Comparison of ENCODE assay signal across 13 mouse cellular contexts in the genomic region with DNA sequence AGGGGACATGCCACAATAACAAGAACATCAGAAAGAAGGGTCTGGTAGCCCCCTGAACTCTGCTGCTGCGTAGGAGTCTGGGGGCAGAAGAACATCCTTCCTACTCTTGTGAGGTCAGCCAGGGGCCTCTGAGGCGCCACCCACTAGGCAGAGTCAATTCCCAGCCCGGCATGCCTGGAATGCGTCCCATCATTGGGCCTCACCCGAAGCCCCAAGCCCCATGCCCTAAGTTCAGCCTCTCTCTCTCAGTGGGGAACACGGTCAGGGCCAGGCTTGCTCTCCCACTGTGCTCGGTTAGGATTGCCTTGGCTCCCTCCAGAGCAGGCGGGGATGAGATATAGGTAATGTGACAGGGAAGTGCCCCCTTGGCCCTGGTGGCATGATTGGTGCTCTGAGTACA. TPM values are rescaled to one million over a fixed set of nuclear protein-coding genes. Genes with fewer than 3 reads are reported as not detected.
DNase-seq lines count a peak whose midpoint lies in the region; ATAC-seq and TF ChIP-seq lines count a peak whose summit lies in the region.
"Had no signal": no experiment of that assay in that cellular context is flagged by ENCODE, and none has a peak within 500 bp of the region (broad histone marks: within the 10 kb centered on the region; RNA-seq: fewer than 3 reads in every experiment).

No protein-coding gene starts in this region.

- no peak for TF ChIP-seq CTCF in liver, postnatal 0 days (IDR thresholded peaks at IDR 0.05; ENCODE audit: low read depth)
- no peak for TF ChIP-seq CTCF in left cerebral cortex, adult 2 months (IDR thresholded peaks at IDR 0.05)

- DNase-seq in liver: peak; percentile 21
- no peak for DNase-seq in liver, postnatal 0 days
- peak; percentile 86 for DNase-seq in R1 (ENCODE audit: low read depth, low spot score)
- no peak for DNase-seq in testis, postnatal 14 days (ENCODE audit: low spot score)
- DNase-seq in left cerebral cortex, adult 2 months (ENCODE audit: extremely low spot score in 1 of 2, low spot score in 2 of 2): no peak
- DNase-seq: cerebellum, adult 9-10 months; layer of hippocampus, postnatal 36 days; right cerebral cortex, postnatal 14 days had no signal

- no peak for ATAC-seq in liver, postnatal 0 days
- no peak for ATAC-seq in embryonic facial prominence, embryonic 12.5 days (ENCODE audit: insufficient number of reproducible peaks, insufficient read depth, low FRiP score, low TSS enrichment)
- 0 out of 2 replicates have a peak, but pooled peaks have one; percentile 12 for ATAC-seq in megakaryocyte-erythroid progenitor cell, adult 5-6 weeks (replicated peaks; ENCODE audit: low FRiP score, low TSS enrichment, poor library complexity, severe bottlenecking)
- ATAC-seq in forebrain, embryonic 12.5 days (ENCODE audit: low FRiP score): no peak
- ATAC-seq: midbrain, embryonic 16.5 days had no signal

- WGBS in liver, postnatal 0 days (ENCODE audit: insufficient replicate concordance): 42% methylated on average over 8 of the region's 8 CpGs
- WGBS in embryonic facial prominence, embryonic 12.5 days: 9% methylated on average over 8 of the region's 8 CpGs
- 22% methylated on average over 8 of the region's 8 CpGs for WGBS in forebrain, embryonic 12.5 days

- H3K36me3 ChIP-seq in liver, postnatal 0 days (replicated peaks; ENCODE audit: insufficient read depth, low read length): no peaks in the 10 kb centered on the region
- H3K36me3 ChIP-seq in embryonic facial prominence, embryonic 12.5 days: no peaks in the 10 kb centered on the region
- no peaks in the 10 kb centered on the region for H3K36me3 ChIP-seq in forebrain, embryonic 12.5 days (replicated peaks)

- no peaks in the 10 kb centered on the region for H3K27me3 ChIP-seq in liver, postnatal 0 days (ENCODE audit: insufficient read depth, low read length)
- H3K27me3 ChIP-seq in embryonic facial prominence, embryonic 12.5 days: no peaks in the 10 kb centered on the region
- H3K27me3 ChIP-seq in forebrain, embryonic 12.5 days: peaks cover 5% of the 10 kb centered on the region; the same call in 1 of the 2 replicates

- TF ChIP-seq EP300 in liver, postnatal 0 days (IDR thresholded peaks at IDR 0.05; ENCODE audit: low read depth): no peak

- no peak overlapping the region for H3K9ac ChIP-seq in liver, postnatal 0 days (replicated peaks)
- H3K9ac ChIP-seq in embryonic facial prominence, embryonic 12.5 days: no peak overlapping the region
- no peak overlapping the region for H3K9ac ChIP-seq in forebrain, embryonic 12.5 days

- no peak overlapping the region for H3K4me2 ChIP-seq in liver, postnatal 0 days (ENCODE audit: low read depth, low read length)
- no peak overlapping the region for H3K4me2 ChIP-seq in embryonic facial prominence, embryonic 12.5 days (replicated peaks)
- no peak overlapping the region for H3K4me2 ChIP-seq in forebrain, embryonic 12.5 days

- H3K4me1 ChIP-seq in liver, postnatal 0 days (ENCODE audit: insufficient read depth): no peaks in the 10 kb centered on the region
- peaks cover 41% of the 10 kb centered on the region for H3K4me1 ChIP-seq in embryonic facial prominence, embryonic 12.5 days
- H3K4me1 ChIP-seq in forebrain, embryonic 12.5 days: peaks cover 12% of the 10 kb centered on the region

- H3K27ac ChIP-seq in liver, postnatal 0 days (ENCODE audit: low read depth): no peak overlapping the region
- H3K27ac ChIP-seq in embryonic facial prominence, embryonic 12.5 days: peak overlapping the region; percentile 70; the same call in 1 of the 2 replicates
- no peak overlapping the region for H3K27ac ChIP-seq in forebrain, embryonic 12.5 days
- no peak overlapping the region for H3K27ac ChIP-seq in left cerebral cortex, adult 2 months

- no peak overlapping the region for H3K4me3 ChIP-seq in liver, postnatal 0 days (ENCODE audit: low read depth, low read length)
- no peak overlapping the region for H3K4me3 ChIP-seq in embryonic facial prominence, embryonic 12.5 days
- H3K4me3 ChIP-seq in forebrain, embryonic 12.5 days (replicated peaks): no peak overlapping the region
- no peak overlapping the region for H3K4me3 ChIP-seq in left cerebral cortex, adult 2 months

- H3K9me3 ChIP-seq in liver, postnatal 0 days (ENCODE audit: low read length): no peaks in the 10 kb centered on the region
- no peaks in the 10 kb centered on the region for H3K9me3 ChIP-seq in embryonic facial prominence, embryonic 12.5 days
- no peaks in the 10 kb centered on the region for H3K9me3 ChIP-seq in forebrain, embryonic 12.5 days

- intact Hi-C loops in left cerebral cortex, adult 2 months (cut with DNase I): no loop called here

RNA-seq across cellular contexts. Expression of a gene that starts 9.7 kb away (rescaled TPM):
- polyA plus RNA-seq in liver, postnatal 0 days (2015; fragmentation: Nextera tagmentation; extraction: Ambion mirVana): not detected in 2 replicates
- polyA plus RNA-seq in embryonic facial prominence, embryonic 12.5 days (2016; fragmentation: Nextera tagmentation; extraction: Ambion mirVana): not detected in 2 replicates
- not detected in 2 replicates for total RNA-seq in megakaryocyte-erythroid progenitor cell, adult 5-6 weeks (2014; fragmentation: Nextera tagmentation)
- not detected in 2 replicates for total RNA-seq in megakaryocyte-erythroid progenitor cell, adult 5-6 weeks (2017)
- polyA plus RNA-seq in forebrain, embryonic 12.5 days (2016; fragmentation: Nextera tagmentation; extraction: Ambion mirVana): not detected in 2 replicates
- not detected for total RNA-seq in left cerebral cortex, adult 2 months (2021)
- total RNA-seq: gastrocnemius, postnatal 4 days; layer of hippocampus, postnatal 36 days had no signal
- polyA plus RNA-seq: midbrain, embryonic 16.5 days had no signal

Comparison
In these comparisons a context has a peak if more than half of its experiments do, and no peak if none do; other contexts are left out.
1. DNase-seq: peak in liver (single experiment) and R1 (single experiment); none in liver, postnatal 0 days (single experiment), testis, postnatal 14 days (single experiment) and left cerebral cortex, adult 2 months (0 of 2).